Mouse (Mus musculus) midbrain, embryonic 10.5 days (tissue): ENCODE measurements around the gene Gapt. TPM values are rescaled to one million over a fixed set of nuclear protein-coding genes. Genes with fewer than 3 reads are reported as not detected.

Source experiments
- DNase-seq: peaks from one replicate; pipeline ENCODE4 v3.0.0-alpha.2; 2017; ENCODE audit warnings: low spot score
- H3K27ac ChIP-seq: fragments of 300-500 bp; sonication (generic); replicated peaks from 2 replicates; pipeline ENCODE4 v1.5.1; 2016; ENCODE audit warnings: mild to moderate bottlenecking
- H3K27me3 ChIP-seq: fragments of 300-500 bp; sonication (generic); 2 replicates; pipeline ENCODE4 v1.6.1; 2016; ENCODE audit warnings: low read depth, mild to moderate bottlenecking; ENCODE audit not compliant: poor library complexity, severe bottlenecking
- H3K36me3 ChIP-seq: fragments of 300-500 bp; sonication (generic); 2 replicates; pipeline ENCODE4 v1.6.1; 2016; ENCODE audit warnings: mild to moderate bottlenecking, moderate library complexity
- H3K4me1 ChIP-seq: fragments of 300-500 bp; sonication (generic); 2 replicates; pipeline ENCODE4 v1.6.1; 2016
- H3K4me3 ChIP-seq: fragments of 300-500 bp; sonication (generic); 2 replicates; pipeline ENCODE4 v1.5.1; 2016; ENCODE audit warnings: mild to moderate bottlenecking, moderate library complexity
- H3K9me3 ChIP-seq: fragments of 300-500 bp; sonication (generic); replicated peaks from 2 replicates; pipeline ENCODE4 v1.6.1; 2016; ENCODE audit warnings: mild to moderate bottlenecking
- WGBS: fragments of 180-500 bp; shearing (Covaris S2); methylation state at CpG from one replicate; pipeline ENCODE4 v1.1.7; 2016; 5-methylcytosine and 5-hydroxymethylcytosine counted together
- polyA plus RNA-seq: library from polyadenylated mRNA; unstranded; fragments of >200 nt; fragmentation: Nextera tagmentation; extraction: Ambion mirVana; gene quantifications from 2 replicates; pipeline ENCODE4 v1.2.1, GENCODE M21; 2016

Gene Gapt
- polyA plus RNA-seq, 1 experiment from 2014 or later, result 0.22 TPM

GRCm38 (mm10) chr13:110307188-110307587 lies 49.8 kb downstream of the Gapt start:
- DNase-seq, result no peak
- Histone ChIP-seq H3K27ac (no peak overlapping the region), H3K36me3 (no peaks in the 10 kb centered on the region), H3K4me1 (no peaks in the 10 kb centered on the region), H3K27me3 (no peaks in the 10 kb centered on the region), H3K9me3 (no peaks in the 10 kb centered on the region), H3K4me3 (no peak overlapping the region)
- WGBS, result 87% methylated on average over 5 of the region's 5 CpGs

Other genes with a start within 250 kb of the Gapt start
- gene Rab3c, start 76.2 kb downstream of the Gapt start, polyA plus RNA-seq, result 9.0 and 20.8 TPM in 2 replicates
- 40.5 and 51.0 TPM in 2 replicates for gene Plk2, start 37.8 kb upstream of the Gapt start, polyA plus RNA-seq